Mouse (Mus musculus) erythroblast, adult 5-6 weeks (primary cell): ENCODE measurements around the gene Prkab1. TPM values are rescaled to one million over a fixed set of nuclear protein-coding genes. Genes with fewer than 3 reads are reported as not detected.

Source experiments
- ATAC-seq: replicated peaks from 2 replicates; pipeline ENCODE4 v1.8.0; 2016; ENCODE audit warnings: moderate number of reproducible peaks, mild to moderate bottlenecking, moderate TSS enrichment, inconsistent platforms; ENCODE audit not compliant: poor library complexity, low FRiP score, severe bottlenecking
- total RNA-seq, 2 experiments: library from RNA; stranded (forward) in 1 of 2; stranded (reverse) in 1 of 2; fragments of 150-400 nt in 1 of 2; fragments of 200-764, 138-1000 nt in 1 of 2; gene quantifications; 2 replicates each; pipeline versions ENCODE4 v1.2.3 to v1.2.4; 2015 to 2017; ENCODE audit warnings: low replicate concordance in 2 of 2

Gene Prkab1
- total RNA-seq, 2 experiments from 2014 or later, result 72.4 to 102 TPM

DNA sequence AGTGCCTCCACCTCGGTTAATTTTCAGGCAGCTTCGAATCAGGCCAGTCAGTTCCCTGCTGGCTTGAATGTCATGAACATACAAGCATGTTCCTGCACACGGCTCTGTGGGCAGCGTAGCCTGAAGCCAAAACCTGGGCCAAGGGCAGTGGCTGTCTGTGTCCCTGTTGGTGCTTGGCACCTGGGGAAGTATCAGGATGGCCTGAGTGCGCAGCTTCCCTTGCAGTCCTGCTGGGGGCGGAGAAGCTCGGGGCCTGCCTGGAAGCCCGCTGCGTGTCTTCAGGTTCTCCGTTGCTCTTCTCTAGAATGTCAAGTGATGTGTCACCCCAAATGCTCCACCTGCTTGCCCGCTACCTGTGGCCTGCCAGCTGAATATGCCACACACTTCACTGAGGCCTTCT lies 39.2 kb downstream of the Prkab1 start:
- no peak for ATAC-seq

- ATAC-seq, result no peak
These were observed 39.9 kb downstream of the Prkab1 start for GRCm38 (mm10) chr5:115984392-115984791.

GRCm38 (mm10) chr5:115982671-115983373 lies 41.5 kb downstream of the Prkab1 start:
- ATAC-seq, result no peak

- ATAC-seq, result no peak
These were observed 43.8 kb downstream of the Prkab1 start for GRCm38 (mm10) chr5:115980537-115980936.

- peak; percentile 47; the same call in 1 of the 2 replicates for ATAC-seq
These were observed 45.1 kb downstream of the Prkab1 start for GRCm38 (mm10) chr5:115979134-115979696.

DNA sequence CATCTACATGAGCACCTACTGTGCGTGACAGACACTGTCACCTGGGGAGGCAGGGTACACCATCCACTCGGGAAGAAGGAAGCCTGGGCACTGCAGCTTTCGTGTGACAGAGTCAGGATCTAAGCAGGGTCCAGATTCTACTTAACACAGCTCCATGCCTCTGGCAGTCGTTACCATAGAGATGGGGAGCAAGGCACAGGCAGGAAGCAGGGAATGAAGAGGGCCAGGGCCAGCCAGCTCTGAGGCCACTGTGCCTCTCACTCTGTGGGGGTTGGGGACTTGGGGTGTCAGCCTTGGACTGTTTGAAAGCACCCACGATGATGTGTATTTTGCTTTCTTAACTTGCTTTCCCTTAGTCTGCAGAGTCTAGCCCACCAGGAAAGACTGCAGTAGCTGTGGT lies 46.1 kb downstream of the Prkab1 start:
- no peak for ATAC-seq

DNA sequence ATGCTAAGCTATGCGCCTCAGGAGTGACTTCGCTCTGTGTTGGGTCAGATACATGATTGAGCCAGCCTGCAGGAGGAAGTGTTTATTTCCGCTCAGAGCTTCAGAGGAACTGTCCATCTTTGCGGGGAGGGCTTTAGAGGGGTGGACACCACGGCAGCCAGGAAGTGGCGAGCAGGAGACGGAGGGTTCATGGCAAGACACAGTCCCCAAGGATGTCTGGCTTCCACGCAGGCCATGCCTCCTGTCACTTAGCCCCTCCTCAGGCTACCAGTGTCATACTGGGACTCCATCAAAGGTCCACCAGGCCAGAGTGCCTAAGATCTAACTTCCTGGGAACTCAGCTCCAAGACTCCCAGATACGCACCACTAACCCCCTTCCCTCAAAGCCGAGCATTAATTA lies 46.6 kb downstream of the Prkab1 start:
- no peak for ATAC-seq

GRCm38 (mm10) chr5:115977266-115977665 lies 47.0 kb downstream of the Prkab1 start:
- ATAC-seq, result no peak

DNA sequence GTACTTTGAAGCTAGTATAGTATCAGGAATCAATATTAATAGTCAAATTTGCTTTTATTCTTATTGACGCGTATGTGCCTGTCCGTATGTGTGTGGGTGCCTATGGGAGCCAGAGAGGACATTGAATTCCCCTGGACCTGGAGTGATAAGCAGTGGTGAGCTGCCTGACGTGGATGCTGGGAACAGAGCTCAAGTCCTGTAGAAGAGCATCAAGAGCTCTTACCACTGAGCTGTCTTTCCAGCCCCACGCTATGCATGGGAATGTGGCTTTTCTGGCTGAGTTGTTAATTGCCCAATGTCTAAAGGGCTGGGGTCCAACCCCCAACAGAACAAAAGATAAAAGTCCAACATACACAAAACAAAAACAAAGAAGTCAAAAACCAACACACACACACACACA lies 47.9 kb downstream of the Prkab1 start:
- no peak for ATAC-seq

- ATAC-seq, result no peak
These were observed 48.6 kb downstream of the Prkab1 start for GRCm38 (mm10) chr5:115975672-115976071.

- peak; percentile 33; the same call in 1 of the 2 replicates for ATAC-seq
These were observed 53.1 kb downstream of the Prkab1 start for GRCm38 (mm10) chr5:115971236-115971635.

Other genes with a start within 250 kb of the Prkab1 start
- 56.9 and 61.2 TPM in 2 replicates for gene Cit, start 179.2 kb downstream of the Prkab1 start, total RNA-seq (2015; ENCODE audit: low replicate concordance)
- gene Cit, start 179.2 kb downstream of the Prkab1 start, total RNA-seq (2017; ENCODE audit: low replicate concordance), result 170 and 204 TPM in 2 replicates
- gene Tmem233, start 58.7 kb upstream of the Prkab1 start, total RNA-seq (2015; ENCODE audit: low replicate concordance), result not detected in 2 replicates
- gene Tmem233, start 58.7 kb upstream of the Prkab1 start, total RNA-seq (2017; ENCODE audit: low replicate concordance), result not detected in 2 replicates